Mouse (Mus musculus) C2C12 (cell line): ENCODE measurements at regions not wholly inside any gene's neighbourhood (a gene's known extent, or its start where the extent isn't known, plus 50 kb on each side); places are given as distances from the start of the nearest gene placed in this dataset.

Experiments
- H3K27me3 ChIP-seq: one replicate; pipeline ENCODE4 v1.6.1; 2011; ENCODE audit not compliant: control insufficient read depth, insufficient read depth, insufficient read length
- H3K36me3 ChIP-seq: one replicate; pipeline ENCODE4 v1.6.1; 2011; ENCODE audit not compliant: control insufficient read depth, insufficient read depth
- H3K4me3 ChIP-seq: one replicate; pipeline ENCODE4 v1.5.1; 2011; ENCODE audit warnings: mild to moderate bottlenecking, control low read depth; ENCODE audit not compliant: poor library complexity, insufficient read depth, severe bottlenecking
- H3K79me2 ChIP-seq: one replicate; pipeline ENCODE4 v1.6.1; 2011; ENCODE audit not compliant: control insufficient read depth, insufficient read depth
- H3K79me3 ChIP-seq: one replicate; pipeline ENCODE4 v1.6.1; 2011; ENCODE audit warnings: low read depth, control low read depth
- H3ac ChIP-seq: one replicate; pipeline ENCODE3; 2011; ENCODE audit warnings: low read depth; ENCODE audit not compliant: control insufficient read depth, insufficient read length
- CEBPB ChIP-seq: IDR thresholded peaks from one replicate; pipeline ENCODE4 v1.6.1; 2011; ENCODE audit warnings: low read depth, mild to moderate bottlenecking, control low read depth, moderate library complexity
- CTCF ChIP-seq: IDR thresholded peaks from one replicate; pipeline ENCODE4 v1.5.1; 2011; ENCODE audit not compliant: control insufficient read depth, insufficient read depth, insufficient read length
- FOSL1 ChIP-seq: IDR thresholded peaks from one replicate; pipeline ENCODE4 v1.8.0; 2011; ENCODE audit warnings: mild to moderate bottlenecking, low read length; ENCODE audit not compliant: poor library complexity, insufficient read depth, severe bottlenecking
- MAX ChIP-seq: IDR thresholded peaks from one replicate; pipeline ENCODE4 v1.6.1; 2011; ENCODE audit warnings: mild to moderate bottlenecking, control low read depth
- MYOD1 ChIP-seq: IDR thresholded peaks from one replicate; pipeline ENCODE4 v1.6.1; 2011; ENCODE audit warnings: low read depth; ENCODE audit not compliant: control insufficient read depth, insufficient read length
- MYOG ChIP-seq: IDR thresholded peaks from one replicate; pipeline ENCODE4 v1.6.1; 2011; ENCODE audit not compliant: control insufficient read depth, insufficient read length; ENCODE audit errors: extremely low read depth
- USF1 ChIP-seq: IDR thresholded peaks from one replicate; pipeline ENCODE4 v1.6.1; 2011; ENCODE audit warnings: low read depth, mild to moderate bottlenecking, control low read depth, moderate library complexity

GRCm38 (mm10) chr2:148521966-148522575, 78.7 kb upstream of the Cd93 start:
- Histone ChIP-seq H3K27me3 (no peaks in the 10 kb centered on the region), H3K79me3 (no peaks in the 10 kb centered on the region), H3ac (no peak overlapping the region), H3K79me2 (no peaks in the 10 kb centered on the region), H3K36me3 (no peaks in the 10 kb centered on the region), H3K4me3 (no peak overlapping the region)
- TF ChIP-seq USF1 (peak; percentile 73), CEBPB (peak; percentile 99), CTCF (no peak), MAX (peak; percentile 39), FOSL1 (peak; percentile 92), MYOG (no peak), MYOD1 (peak; percentile 22)

- Histone ChIP-seq H3ac (no peak overlapping the region), H3K36me3 (no peaks in the 10 kb centered on the region), H3K79me3 (no peaks in the 10 kb centered on the region), H3K4me3 (no peak overlapping the region), H3K27me3 (no peaks in the 10 kb centered on the region), H3K79me2 (no peaks in the 10 kb centered on the region)
- TF ChIP-seq MAX: no peak
- TF ChIP-seq MYOD1: no peak
- no peak for TF ChIP-seq USF1
- TF ChIP-seq CEBPB: no peak
- TF ChIP-seq CTCF: no peak
- TF ChIP-seq FOSL1: no peak
- no peak for TF ChIP-seq MYOG
Observed at GRCm38 (mm10) chr2:148520291-148520690, 76.9 kb upstream of the Cd93 start.

- Histone ChIP-seq H3K79me3 (no peaks in the 10 kb centered on the region), H3K27me3 (no peaks in the 10 kb centered on the region), H3ac (no peak overlapping the region), H3K4me3 (no peak overlapping the region), H3K79me2 (no peaks in the 10 kb centered on the region), H3K36me3 (no peaks in the 10 kb centered on the region)
- peak; percentile 63 for TF ChIP-seq MYOD1
- no peak for TF ChIP-seq CEBPB
- TF ChIP-seq MYOG: no peak
- peak; percentile 87 for TF ChIP-seq USF1
- TF ChIP-seq MAX: peak; percentile 97
Observed at GRCm38 (mm10) chr2:148519689-148520290, 76.4 kb upstream of the Cd93 start.

GRCm38 (mm10) chr2:148517906-148518305, 74.5 kb upstream of the Cd93 start:
- Histone ChIP-seq H3K4me3 (no peak overlapping the region), H3K79me3 (no peaks in the 10 kb centered on the region), H3ac (no peak overlapping the region), H3K79me2 (no peaks in the 10 kb centered on the region), H3K36me3 (no peaks in the 10 kb centered on the region), H3K27me3 (no peaks in the 10 kb centered on the region)
- no peak for TF ChIP-seq MYOG
- TF ChIP-seq USF1: no peak
- TF ChIP-seq CEBPB: no peak
- no peak for TF ChIP-seq MAX
- no peak for TF ChIP-seq CTCF
- TF ChIP-seq MYOD1: no peak
- no peak for TF ChIP-seq FOSL1

- H3K4me3 ChIP-seq: no peak overlapping the region
- H3ac ChIP-seq: no peak overlapping the region
- H3K36me3 ChIP-seq: no peaks in the 10 kb centered on the region
- H3K27me3 ChIP-seq: no peaks in the 10 kb centered on the region
- H3K79me3 ChIP-seq: no peaks in the 10 kb centered on the region
- H3K79me2 ChIP-seq: no peaks in the 10 kb centered on the region
- TF ChIP-seq CEBPB (no peak), CTCF (no peak), FOSL1 (no peak), MYOG (no peak), USF1 (no peak), MYOD1 (no peak), MAX (no peak)
Observed at GRCm38 (mm10) chr2:148510008-148510681, 66.8 kb upstream of the Cd93 start.

GRCm38 (mm10) chr2:148509357-148509756, 66.0 kb upstream of the Cd93 start:
- TF ChIP-seq CTCF: no peak
- TF ChIP-seq USF1: no peak
- no peak for TF ChIP-seq MYOG
- H3K27me3 ChIP-seq: no peaks in the 10 kb centered on the region
- H3ac ChIP-seq: no peak overlapping the region
- H3K36me3 ChIP-seq: no peaks in the 10 kb centered on the region
- no peak overlapping the region for H3K4me3 ChIP-seq
- no peaks in the 10 kb centered on the region for H3K79me2 ChIP-seq
- no peaks in the 10 kb centered on the region for H3K79me3 ChIP-seq
